Mouse (Mus musculus) spleen, adult 2 months (tissue): ENCODE measurements around the gene Snx13.

ENCODE experiments used
- CTCF ChIP-seq: fragments of 200-500 bp; IDR thresholded peaks from 2 replicates; pipeline ENCODE4 v1.5.1; 2011; ENCODE audit warnings: mild to moderate bottlenecking, inconsistent platforms; ENCODE audit not compliant: insufficient read depth, insufficient read length, insufficient replicate concordance; ENCODE audit errors: extremely low read depth
- POLR2A ChIP-seq: fragments of 200-500 bp; IDR thresholded peaks from 2 replicates; pipeline ENCODE4 v1.6.1; 2011; ENCODE audit warnings: low read depth, low read length, inconsistent platforms

DNA sequence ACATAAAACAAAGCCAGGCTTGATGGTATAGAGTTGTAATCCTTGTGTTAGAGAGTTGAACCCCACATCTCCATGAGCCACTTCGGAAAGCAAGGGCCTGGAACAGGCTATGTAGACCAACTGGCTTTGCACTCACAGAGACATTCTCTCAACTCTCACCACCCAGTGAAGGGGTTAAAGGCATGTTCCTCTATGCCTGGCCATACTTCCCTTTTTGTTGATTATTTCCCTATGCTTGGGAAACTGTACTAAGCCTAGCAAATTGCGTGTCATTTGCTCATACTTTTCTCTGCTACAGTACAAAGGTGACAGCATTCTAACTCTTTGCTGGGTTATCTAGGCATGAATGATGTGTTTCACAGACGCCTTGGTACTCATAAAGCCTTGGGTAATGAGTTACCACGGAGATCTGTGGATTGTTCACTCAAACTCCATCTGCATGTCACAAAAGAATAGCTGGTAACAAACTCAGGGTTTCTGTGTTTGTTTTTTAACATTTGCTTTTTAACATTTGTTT is 21.0 kb upstream of the Snx13 start:
- TF ChIP-seq POLR2A = no peak
- no peak for TF ChIP-seq CTCF
